ENCODE assay signal across 33 mouse cellular contexts in the genomic region with DNA sequence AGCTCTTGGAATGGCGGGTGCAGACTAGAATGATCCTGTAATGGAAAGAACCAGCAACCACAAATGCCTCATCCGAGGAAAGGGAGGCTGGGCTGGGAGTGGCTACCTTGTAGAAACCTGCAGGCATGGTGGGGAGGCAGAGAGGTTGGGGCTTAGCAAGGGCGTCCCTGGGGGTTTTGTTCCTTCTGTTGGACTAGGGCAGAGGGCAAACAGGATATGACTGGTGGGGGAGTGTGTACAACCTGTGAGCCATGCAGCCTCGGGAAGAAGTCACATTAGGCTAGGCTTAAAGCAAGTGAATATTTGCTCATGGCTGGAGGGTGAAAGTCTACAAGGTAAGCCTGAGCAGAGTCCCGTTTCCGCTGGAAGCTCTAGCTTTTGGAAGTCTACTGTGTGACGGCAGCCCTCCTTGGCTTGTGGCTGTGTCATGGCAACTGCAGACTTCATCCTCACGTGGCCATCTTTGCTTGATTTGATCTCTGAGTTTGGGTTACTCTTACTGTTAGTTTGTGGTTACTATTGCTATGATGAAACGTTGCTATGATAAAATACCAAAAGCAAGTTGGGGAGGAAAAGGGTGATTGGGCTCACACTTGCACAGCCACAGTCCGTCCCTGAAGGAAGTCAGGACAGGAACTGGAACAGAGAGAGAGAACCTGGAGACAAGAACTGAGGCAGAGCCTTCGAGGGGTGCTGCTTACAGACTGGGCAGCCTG. TPM values are rescaled to one million over a fixed set of nuclear protein-coding genes. Genes with fewer than 3 reads are reported as not detected.
DNase-seq lines count a peak whose midpoint lies in the region; ATAC-seq lines count a peak whose summit lies in the region.
"Had no signal": no experiment of that assay in that cellular context is flagged by ENCODE, and none has a peak within 500 bp of the region (broad histone marks: within the 10 kb centered on the region; RNA-seq: fewer than 3 reads in every experiment).

No protein-coding gene starts in this region.

- WGBS in liver, embryonic 13.5 days (ENCODE audit: insufficient replicate concordance), result 61% methylated on average over 11 of the region's 11 CpGs

- H3K36me3 ChIP-seq in liver, embryonic 13.5 days, result peaks cover 5% of the 10 kb centered on the region; the same call in 1 of the 2 replicates
- H3K36me3 ChIP-seq: embryonic facial prominence, embryonic 13.5 days; forebrain, embryonic 10.5 days; forebrain, embryonic 15.5 days; G1E; heart, embryonic 13.5 days; hindbrain, embryonic 10.5 days; hindbrain, embryonic 15.5 days; limb, embryonic 13.5 days; midbrain, embryonic 13.5 days; neural tube, embryonic 13.5 days; stomach, embryonic 15.5 days had no signal

- H3K4me3 ChIP-seq in liver, embryonic 13.5 days (replicated peaks), result no peak overlapping the region
- H3K4me3 ChIP-seq: embryonic facial prominence, embryonic 13.5 days; forebrain, embryonic 10.5 days; forebrain, embryonic 15.5 days; gastrocnemius, adult 2 months; heart, adult 2 months; heart, embryonic 13.5 days; hindbrain, embryonic 10.5 days; hindbrain, embryonic 15.5 days; limb, embryonic 13.5 days; midbrain, embryonic 13.5 days; neural tube, embryonic 13.5 days; stomach, embryonic 15.5 days had no signal

- no peak overlapping the region for H3K4me2 ChIP-seq in liver, embryonic 13.5 days
- H3K4me2 ChIP-seq: embryonic facial prominence, embryonic 13.5 days; forebrain, embryonic 15.5 days; heart, embryonic 13.5 days; hindbrain, embryonic 15.5 days; limb, embryonic 13.5 days; midbrain, embryonic 13.5 days; neural tube, embryonic 13.5 days; stomach, embryonic 15.5 days had no signal

- H3K27me3 ChIP-seq in liver, embryonic 13.5 days, result no peaks in the 10 kb centered on the region
- H3K27me3 ChIP-seq: forebrain, embryonic 15.5 days; stomach, embryonic 15.5 days had no signal

- ATAC-seq in liver, embryonic 13.5 days (ENCODE audit: low read depth), result peak; percentile 46; the same call in 1 of the 2 replicates
- ATAC-seq in common myeloid progenitor, adult 5-6 weeks (replicated peaks; ENCODE audit: low read depth, poor library complexity, severe bottlenecking), result peak; percentile 62
- ATAC-seq in megakaryocyte, adult 5-6 weeks (ENCODE audit: poor library complexity, severe bottlenecking), result peak; percentile 77
- ATAC-seq: forebrain, embryonic 15.5 days; inflammation-experienced regulatory T-cells, adult 6 months; midbrain, embryonic 13.5 days had no signal

- no peak for DNase-seq in liver, embryonic 13.5 days
- no peak for DNase-seq in liver
- no peak for DNase-seq in c-Kit-positive CD71-positive TER-119-positive erythroid progenitor cells, embryonic 14.5 days (ENCODE audit: low spot score)
- no peak for DNase-seq in right cerebral cortex, postnatal 10 days (ENCODE audit: low spot score in 2 of 2)
- DNase-seq in adrenal gland, adult 2 months, result no peak
- DNase-seq: adrenal gland, postnatal 36 days; B cell, adult 2 months; cerebellum, adult 2 months; cerebellum, postnatal 25 days; gastrocnemius, adult 2 months; gastrocnemius, postnatal 36 days; heart, adult 2 months; heart, postnatal 10 days; kidney, adult 11 months; kidney, postnatal 36 days; lung, adult 2 months; lung, postnatal 10 days; retina, postnatal 1 day; right cerebral cortex, postnatal 25 days had no signal

- no peaks in the 10 kb centered on the region for H3K9me3 ChIP-seq in liver, embryonic 13.5 days (replicated peaks)
- H3K9me3 ChIP-seq: embryonic facial prominence, embryonic 13.5 days; forebrain, embryonic 10.5 days; forebrain, embryonic 15.5 days; G1E; heart, embryonic 13.5 days; hindbrain, embryonic 10.5 days; hindbrain, embryonic 15.5 days; limb, embryonic 13.5 days; midbrain, embryonic 13.5 days; neural tube, embryonic 13.5 days; stomach, embryonic 15.5 days had no signal

- no peak overlapping the region for H3K9ac ChIP-seq in liver, embryonic 13.5 days
- H3K9ac ChIP-seq: embryonic facial prominence, embryonic 13.5 days; forebrain, embryonic 15.5 days; heart, embryonic 13.5 days; hindbrain, embryonic 15.5 days; limb, embryonic 13.5 days; midbrain, embryonic 13.5 days; neural tube, embryonic 13.5 days; stomach, embryonic 15.5 days had no signal

- H3K27ac ChIP-seq in liver, embryonic 13.5 days, result peak overlapping the region; percentile 16
- H3K27ac ChIP-seq: embryonic facial prominence, embryonic 13.5 days; forebrain, embryonic 10.5 days; forebrain, embryonic 15.5 days; gastrocnemius, adult 2 months; heart, adult 2 months; heart, embryonic 13.5 days; hindbrain, embryonic 10.5 days; hindbrain, embryonic 15.5 days; limb, embryonic 13.5 days; midbrain, embryonic 13.5 days; neural tube, embryonic 13.5 days; stomach, embryonic 15.5 days had no signal

- peaks cover 15% of the 10 kb centered on the region for H3K4me1 ChIP-seq in liver, embryonic 13.5 days (replicated peaks)
- H3K4me1 ChIP-seq: embryonic facial prominence, embryonic 13.5 days; forebrain, embryonic 15.5 days; heart, embryonic 13.5 days; hindbrain, embryonic 15.5 days; limb, embryonic 13.5 days; neural tube, embryonic 13.5 days had no signal

RNA-seq across cellular contexts. Expression of a gene that starts 13.3 kb away (rescaled TPM):
- 0.44 and 0.59 TPM in 2 replicates for polyA plus RNA-seq in liver, embryonic 13.5 days (2015; fragmentation: Nextera tagmentation; extraction: Ambion mirVana)
- total RNA-seq in common myeloid progenitor, adult 5-6 weeks (2017), result 1.5 and 2.5 TPM in 2 replicates
- 0.18 TPM in 1 of 2 replicates, not detected in the other for total RNA-seq in megakaryocyte, adult 5-6 weeks (2015)
- 0.48 and 0.53 TPM in 2 replicates for total RNA-seq in megakaryocyte, adult 5-6 weeks (2017)
- total RNA-seq in adrenal gland, adult 2 months (2021), result 1 to 10 TPM in 1 of 2 experiments, under 1 TPM in 1; 0.90 to 1.6 TPM
- 1.7 and 2.8 TPM in 2 replicates for polyA plus RNA-seq in adrenal gland, adult 2 months (2012; rRNA removed)
- total RNA-seq: G1E had no signal
- polyA plus RNA-seq: G1E had no signal

RNA-seq across cellular contexts. Expression of a gene that starts 22.5 kb away (rescaled TPM):
- polyA plus RNA-seq in liver, embryonic 13.5 days (2015; fragmentation: Nextera tagmentation; extraction: Ambion mirVana), result 10.6 and 12.3 TPM in 2 replicates
- 11.5 and 13.6 TPM in 2 replicates for total RNA-seq in common myeloid progenitor, adult 5-6 weeks (2017)
- 17.2 and 18.1 TPM in 2 replicates for total RNA-seq in megakaryocyte, adult 5-6 weeks (2015)
- total RNA-seq in megakaryocyte, adult 5-6 weeks (2017), result 8.1 and 11.7 TPM in 2 replicates
- 1 to 10 TPM; 7.3 to 9.6 TPM for total RNA-seq in adrenal gland, adult 2 months (2021)
- polyA plus RNA-seq in adrenal gland, adult 2 months (2012; rRNA removed), result 43.2 and 63.5 TPM in 2 replicates
- total RNA-seq: G1E had no signal

RNA-seq across cellular contexts. Expression of a gene that starts 24.9 kb away (rescaled TPM):
- polyA plus RNA-seq in liver, embryonic 13.5 days (2015; fragmentation: Nextera tagmentation; extraction: Ambion mirVana), result 85.6 and 86.7 TPM in 2 replicates
- 143 and 149 TPM in 2 replicates for total RNA-seq in common myeloid progenitor, adult 5-6 weeks (2017)
- 31.3 and 33.1 TPM in 2 replicates for total RNA-seq in megakaryocyte, adult 5-6 weeks (2015)
- 108 and 114 TPM in 2 replicates for total RNA-seq in megakaryocyte, adult 5-6 weeks (2017)
- 10 to 100 TPM; 72.2 to 87.7 TPM for total RNA-seq in adrenal gland, adult 2 months (2021)
- polyA plus RNA-seq in adrenal gland, adult 2 months (2012; rRNA removed), result 41.3 and 42.5 TPM in 2 replicates

RNA-seq across cellular contexts. Expression of a gene that starts 32.1 kb away (rescaled TPM):
- 56.1 and 61.2 TPM in 2 replicates for polyA plus RNA-seq in liver, embryonic 13.5 days (2015; fragmentation: Nextera tagmentation; extraction: Ambion mirVana)
- 80.1 TPM in 2 replicates for total RNA-seq in common myeloid progenitor, adult 5-6 weeks (2017)
- total RNA-seq in megakaryocyte, adult 5-6 weeks (2015), result 52.7 and 59.6 TPM in 2 replicates
- total RNA-seq in megakaryocyte, adult 5-6 weeks (2017), result 98.0 and 106 TPM in 2 replicates
- 100 to 1,000 TPM; 108 to 115 TPM for total RNA-seq in adrenal gland, adult 2 months (2021)
- polyA plus RNA-seq in adrenal gland, adult 2 months (2012; rRNA removed), result 85.2 and 87.2 TPM in 2 replicates

RNA-seq across cellular contexts. Expression of a gene that starts 33.2 kb away (rescaled TPM):
- polyA plus RNA-seq in liver, embryonic 13.5 days (2015; fragmentation: Nextera tagmentation; extraction: Ambion mirVana), result 6.3 and 8.2 TPM in 2 replicates
- total RNA-seq in common myeloid progenitor, adult 5-6 weeks (2017), result 22.2 and 30.2 TPM in 2 replicates
- 6.4 and 6.9 TPM in 2 replicates for total RNA-seq in megakaryocyte, adult 5-6 weeks (2015)
- total RNA-seq in megakaryocyte, adult 5-6 weeks (2017), result 3.0 and 5.5 TPM in 2 replicates
- total RNA-seq in adrenal gland, adult 2 months (2021), result 10 to 100 TPM; 17.4 to 24.6 TPM
- 24.5 and 27.7 TPM in 2 replicates for polyA plus RNA-seq in adrenal gland, adult 2 months (2012; rRNA removed)
